Mouse (Mus musculus) urinary bladder, postnatal 4 days (tissue): Measurements from ENCODE around the gene Cnnm3.

Experiments used
- DNase-seq, 2 experiments: peaks; one replicate each; pipeline ENCODE4 v3.0.0; 2021 to 2022; ENCODE audit warnings: low spot score in 2 of 2

The Cnnm3 gene

GRCm38 (mm10) chr1:36497312-36497711, 14.4 kb upstream of the Cnnm3 start:
- DNase-seq, result no peak

- peak in 1 of 2 experiments; percentile 74 for DNase-seq
These were observed 10.4 kb upstream of the Cnnm3 start for GRCm38 (mm10) chr1:36501261-36501660.

GRCm38 (mm10) chr1:36508238-36508637, 3.4 kb upstream of the Cnnm3 start:
- no peak for DNase-seq

GRCm38 (mm10) chr1:36512089-36512965, 660 bp downstream of the Cnnm3 start:
- DNase-seq, result no peak

GRCm38 (mm10) chr1:36512966-36513280, 1.3 kb downstream of the Cnnm3 start:
- DNase-seq, result no peak

GRCm38 (mm10) chr1:36513310-36513709, 1.6 kb downstream of the Cnnm3 start:
- DNase-seq, result no peak

GRCm38 (mm10) chr1:36513718-36514117, 2.1 kb downstream of the Cnnm3 start:
- no peak for DNase-seq

- no peak for DNase-seq
These were observed 6.6 kb downstream of the Cnnm3 start for GRCm38 (mm10) chr1:36518259-36518658.

- DNase-seq, result no peak
These were observed 8.0 kb downstream of the Cnnm3 start for GRCm38 (mm10) chr1:36519626-36520025.

GRCm38 (mm10) chr1:36522210-36522609, 10.5 kb downstream of the Cnnm3 start:
- no peak for DNase-seq

GRCm38 (mm10) chr1:36523332-36524013, 11.8 kb downstream of the Cnnm3 start:
- no peak for DNase-seq

GRCm38 (mm10) chr1:36524058-36524457, 12.4 kb downstream of the Cnnm3 start:
- no peak for DNase-seq

- no peak for DNase-seq
These were observed 14.1 kb downstream of the Cnnm3 start for GRCm38 (mm10) chr1:36525774-36526173.

- no peak for DNase-seq
These were observed 15.2 kb downstream of the Cnnm3 start for GRCm38 (mm10) chr1:36526903-36527302.

- DNase-seq, result no peak
These were observed 16.7 kb downstream of the Cnnm3 start for GRCm38 (mm10) chr1:36528351-36528750.

GRCm38 (mm10) chr1:36529274-36529673, 17.6 kb downstream of the Cnnm3 start:
- DNase-seq, result no peak

GRCm38 (mm10) chr1:36529875-36530274, 18.2 kb downstream of the Cnnm3 start:
- DNase-seq, result no peak

- no peak for DNase-seq
These were observed 18.8 kb downstream of the Cnnm3 start for GRCm38 (mm10) chr1:36530485-36530884.

GRCm38 (mm10) chr1:36530962-36531361, 19.3 kb downstream of the Cnnm3 start:
- no peak for DNase-seq

GRCm38 (mm10) chr1:36531461-36531860, 19.8 kb downstream of the Cnnm3 start:
- no peak for DNase-seq

- DNase-seq, result no peak
These were observed 21.9 kb downstream of the Cnnm3 start for GRCm38 (mm10) chr1:36533546-36533945.

GRCm38 (mm10) chr1:36534595-36535058, 23.0 kb downstream of the Cnnm3 start:
- no peak for DNase-seq
